Mouse (Mus musculus) urinary bladder, postnatal 25 days (tissue): ENCODE results near the gene Habp2.
"Not testable (repeated sequence)": the region's sequence is repeated elsewhere in the genome, so short reads cannot be mapped to it uniquely, and the experiment has no call there.

Experiments used
- DNase-seq: peaks from one replicate; pipeline ENCODE4 v3.0.0; 2022; ENCODE audit warnings: low spot score

Gene Habp2

DNA sequence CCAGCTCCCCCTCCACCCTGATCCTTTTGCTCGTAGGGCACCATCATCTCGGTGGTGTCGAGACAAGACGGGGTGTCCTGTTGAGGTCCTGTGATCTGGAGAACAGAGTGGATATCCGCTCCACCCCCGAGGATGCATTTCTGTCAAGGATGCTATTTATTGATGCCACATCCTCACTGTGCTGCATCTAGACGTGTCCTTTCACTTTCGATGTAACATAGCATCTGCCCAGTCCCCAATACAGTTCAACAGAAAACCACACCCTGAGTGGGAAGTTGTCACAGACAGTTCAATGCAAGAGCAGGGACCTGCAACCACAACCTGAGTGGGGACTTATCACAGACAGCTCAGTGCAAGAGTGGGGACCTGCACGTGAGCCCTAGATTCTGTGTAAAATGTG is 9.7 kb downstream of the Habp2 start:
- no peak for DNase-seq

DNA sequence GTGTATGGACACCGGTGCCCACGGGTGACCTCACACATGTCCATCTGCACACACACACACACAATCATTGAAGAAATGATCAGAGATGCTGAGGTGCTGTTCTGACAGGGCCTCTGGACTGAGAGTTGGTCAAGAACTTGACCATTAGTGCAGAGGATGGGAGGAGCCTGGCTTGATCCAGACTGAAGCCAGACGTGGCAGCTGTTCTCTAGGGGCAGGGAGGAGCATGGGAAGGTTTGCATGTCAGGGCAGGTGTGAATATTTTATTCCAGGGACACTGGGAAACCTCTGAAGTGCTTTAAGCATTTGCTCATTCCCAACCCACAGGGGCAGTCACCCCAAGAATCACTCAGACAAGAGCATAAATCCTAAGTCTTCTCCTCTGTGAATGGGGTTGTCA is 10.3 kb downstream of the Habp2 start:
- DNase-seq: no peak

DNA sequence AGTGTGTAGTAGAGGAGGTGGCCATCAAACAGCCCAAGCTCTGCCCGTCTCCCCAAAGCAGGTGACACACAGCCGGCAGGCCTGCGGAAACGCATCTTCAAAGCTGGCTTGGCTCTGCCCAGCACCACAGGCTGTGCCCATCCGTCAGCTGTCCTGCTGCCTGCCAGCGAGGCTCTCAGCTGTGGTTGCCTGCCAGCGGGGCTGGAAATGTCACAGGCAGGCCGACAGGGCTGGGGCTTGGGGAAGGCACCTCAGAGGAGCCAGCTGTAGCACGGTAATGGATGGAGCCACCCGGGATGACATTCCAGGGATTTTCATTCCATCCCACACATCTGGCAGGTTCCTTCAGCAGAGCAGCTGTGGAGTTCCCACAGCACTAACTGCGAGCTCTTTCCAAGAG is 13.9 kb downstream of the Habp2 start:
- DNase-seq: no peak

DNA sequence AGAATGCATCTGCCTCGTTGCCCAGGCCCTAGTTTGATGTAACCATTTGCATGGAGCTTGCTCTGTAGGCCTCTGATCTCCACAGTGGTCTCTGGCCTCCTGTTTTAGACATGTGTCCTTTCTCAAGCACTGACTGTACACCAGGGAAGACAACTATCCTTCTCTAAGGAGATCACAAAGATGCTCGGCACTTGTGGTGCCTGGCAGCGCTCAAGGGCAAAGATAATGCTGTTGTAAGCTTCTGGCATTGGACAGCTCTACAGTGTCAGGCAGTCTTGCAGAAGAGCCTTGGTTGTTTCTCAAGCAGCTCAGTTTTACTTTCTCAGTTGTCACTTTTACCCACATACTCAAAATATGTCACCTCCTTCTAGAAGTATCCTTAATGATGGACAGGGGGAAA is 29.6 kb downstream of the Habp2 start:
- no peak for DNase-seq

DNA sequence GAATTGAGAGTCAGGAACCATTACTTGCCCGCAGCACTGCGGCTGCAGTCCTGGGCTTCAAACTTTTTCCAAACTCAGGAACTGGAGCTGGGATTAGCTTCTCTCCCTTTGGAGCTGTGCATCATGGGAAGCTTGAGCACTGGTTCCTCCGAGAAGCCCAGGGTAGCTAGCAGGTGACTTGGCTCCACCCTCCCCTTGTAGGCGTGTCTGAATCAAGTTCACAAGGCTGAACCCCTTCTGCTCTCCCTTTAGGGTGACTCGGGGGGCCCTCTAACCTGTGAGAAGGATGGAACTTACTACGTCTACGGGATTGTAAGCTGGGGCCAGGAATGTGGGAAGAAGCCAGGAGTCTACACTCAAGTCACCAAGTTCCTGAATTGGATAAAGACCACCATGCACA is 32.3 kb downstream of the Habp2 start:
- DNase-seq: no peak

DNA sequence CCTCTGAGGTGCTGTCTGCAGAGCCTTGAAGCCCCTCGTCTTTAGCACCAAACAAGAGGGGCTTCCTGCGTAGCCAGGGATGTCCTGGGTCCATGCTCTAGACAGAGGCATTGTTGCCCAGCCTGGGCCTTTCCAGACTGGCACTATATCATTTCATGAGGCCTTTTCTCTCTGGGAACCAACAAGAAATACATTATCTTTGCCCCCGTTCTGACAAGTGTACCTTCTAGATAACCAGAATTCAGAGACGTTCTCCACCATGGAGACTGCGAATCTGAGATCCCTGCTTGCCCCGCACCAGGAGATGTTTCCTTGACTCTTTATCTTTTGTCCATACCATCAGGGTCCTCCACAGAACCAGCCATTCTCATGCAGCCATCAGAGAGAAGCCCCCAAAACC is 32.7 kb downstream of the Habp2 start:
- DNase-seq: no peak

DNA sequence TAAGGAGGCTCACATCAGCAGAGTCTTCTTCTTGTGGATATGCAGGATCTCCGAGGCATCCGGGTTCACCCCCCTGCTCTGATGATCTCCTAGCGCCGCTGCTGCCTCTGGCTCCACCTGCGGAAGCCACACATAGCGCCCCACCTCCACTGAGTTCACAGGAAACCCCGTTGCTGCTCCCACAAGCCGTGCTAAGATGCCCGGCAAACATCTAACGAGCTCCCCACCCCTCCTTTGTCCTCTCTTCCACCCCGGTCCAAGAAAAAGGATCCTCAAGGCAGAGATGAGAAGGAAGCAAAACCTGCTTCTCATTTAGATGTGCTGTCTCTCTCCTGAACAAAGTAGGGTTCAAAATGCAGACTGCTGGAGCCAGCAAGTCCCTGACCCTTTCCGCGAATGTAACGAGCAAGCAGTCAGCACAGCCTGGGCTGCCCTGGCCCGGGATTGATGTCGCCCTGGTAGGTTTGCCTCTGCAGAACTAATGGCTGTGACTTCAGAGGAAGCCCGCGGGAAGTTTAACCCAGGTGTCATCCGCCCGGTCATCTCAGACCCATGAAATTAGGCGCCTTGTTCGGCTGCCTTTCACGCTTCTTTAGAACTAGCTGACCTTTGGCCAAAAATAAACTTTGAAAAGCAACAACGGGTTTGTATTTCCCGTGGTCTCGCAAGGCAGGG is 33.4 kb downstream of the Habp2 start:
- no peak for DNase-seq

DNA sequence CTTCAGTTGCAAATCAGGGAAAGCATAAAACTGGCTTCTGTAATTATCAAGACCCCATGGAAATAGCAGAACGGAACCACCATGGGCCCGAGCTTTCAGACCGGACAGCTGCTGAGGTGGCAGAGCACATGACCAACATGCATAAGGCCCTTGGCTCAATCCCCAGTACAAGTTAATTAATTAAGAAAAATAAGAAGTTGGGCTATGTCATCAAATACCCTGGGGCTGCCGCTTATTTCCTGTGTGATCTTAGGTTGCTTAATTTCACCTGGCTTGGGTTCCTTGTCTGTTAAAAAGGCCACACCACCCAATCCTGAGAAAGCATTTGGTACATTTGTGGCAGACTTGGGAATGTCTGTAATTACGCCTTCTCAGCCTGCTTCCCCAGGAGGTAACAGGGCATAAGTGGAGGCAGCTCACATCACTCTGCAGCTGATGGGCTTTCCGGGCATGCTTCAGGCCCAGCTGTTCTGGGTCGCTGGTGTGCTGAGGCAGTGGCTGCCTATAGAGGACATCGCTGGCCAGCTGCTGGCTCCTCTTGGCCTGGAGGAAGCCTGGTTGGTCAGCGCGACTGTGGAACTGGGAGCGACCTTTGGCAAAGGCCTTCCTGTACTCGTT is 34.5 kb downstream of the Habp2 start:
- no peak for DNase-seq

DNA sequence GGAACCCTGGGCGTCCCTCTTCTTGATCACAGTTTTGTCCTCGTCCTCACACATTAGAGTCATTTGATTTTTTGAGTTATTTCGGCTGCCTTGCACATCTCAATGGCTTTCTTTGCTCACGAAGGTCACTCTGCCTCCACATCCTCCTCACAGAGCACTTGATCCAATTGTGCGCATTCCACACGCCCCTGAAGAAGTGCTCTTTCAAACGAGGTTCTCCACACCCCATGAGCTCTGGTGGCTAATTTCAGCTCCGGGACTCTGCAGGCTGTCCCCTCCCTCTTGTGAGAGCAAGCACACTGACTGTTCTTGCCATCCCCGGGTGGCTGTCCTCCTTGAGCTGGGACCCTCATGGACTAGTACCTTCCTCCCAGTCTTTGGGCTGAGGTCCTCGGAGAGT is 38.7 kb downstream of the Habp2 start:
- DNase-seq: no peak

DNA sequence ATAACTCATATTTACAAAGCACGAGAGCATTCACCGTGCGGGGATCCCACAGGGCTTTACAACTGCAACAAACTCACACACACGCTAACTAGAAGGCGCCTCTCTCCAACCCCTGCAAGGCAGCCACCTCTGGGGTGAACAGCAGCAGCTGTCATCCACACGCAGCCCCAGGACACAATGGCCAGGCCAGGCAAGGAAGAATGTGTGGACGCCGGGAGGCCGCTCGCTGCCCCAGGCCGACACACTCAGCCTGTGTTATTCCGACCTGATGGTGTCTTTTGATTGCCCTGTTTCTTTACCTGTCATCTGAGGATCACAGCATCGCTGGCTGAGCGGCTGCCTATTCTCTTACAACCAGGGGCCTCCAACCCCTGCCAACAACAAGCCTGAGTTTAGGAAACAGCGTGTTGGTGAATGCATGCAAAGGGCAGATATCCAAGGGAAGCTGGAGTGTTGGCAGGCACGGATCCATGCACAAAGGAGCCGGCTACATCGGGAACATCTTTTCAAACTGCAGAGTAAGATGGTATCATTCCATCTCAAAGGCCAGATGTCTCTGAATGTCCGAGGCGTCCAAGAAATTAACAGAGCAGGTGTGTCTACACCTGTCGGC is 39.4 kb downstream of the Habp2 start:
- no peak for DNase-seq

DNA sequence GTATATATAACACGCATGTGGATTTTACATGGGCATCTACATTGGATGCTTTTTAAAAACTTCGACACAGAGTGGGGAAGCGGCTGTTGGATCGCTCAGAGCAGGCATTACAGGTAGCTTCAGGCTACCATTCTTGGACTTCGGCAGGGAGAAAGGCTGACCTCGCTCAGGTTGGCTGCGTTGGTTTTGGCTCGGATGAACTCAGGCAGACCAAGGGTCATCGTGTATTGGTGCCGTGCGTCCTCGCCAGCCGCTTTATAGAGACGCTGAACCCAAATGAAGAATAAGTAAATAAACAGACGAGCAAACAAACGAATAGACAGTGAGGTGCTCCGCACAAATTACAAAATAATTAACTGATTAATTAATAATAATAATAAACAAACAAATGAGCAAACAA is 49.4 kb downstream of the Habp2 start:
- DNase-seq: no peak

DNA sequence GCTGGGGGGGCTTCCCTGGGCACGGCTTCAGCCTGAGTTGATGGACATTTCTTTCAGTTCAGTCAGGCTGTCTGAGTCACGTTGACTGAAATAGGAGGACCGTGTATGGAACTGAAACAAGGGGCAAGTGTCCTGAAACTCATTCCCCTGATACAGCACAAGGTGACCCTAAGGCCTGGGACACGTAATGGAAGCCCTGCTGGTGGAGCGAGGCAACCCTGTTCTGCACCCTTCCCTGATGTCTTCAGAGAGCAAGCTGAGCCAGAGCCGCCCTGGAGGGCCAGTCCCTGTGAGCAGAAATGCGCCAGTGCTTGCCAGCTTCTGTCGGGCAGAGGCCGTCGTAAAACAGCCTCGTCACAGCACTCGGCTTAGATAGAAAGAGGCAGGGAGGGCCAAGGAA is 49.9 kb downstream of the Habp2 start:
- no peak for DNase-seq

DNA sequence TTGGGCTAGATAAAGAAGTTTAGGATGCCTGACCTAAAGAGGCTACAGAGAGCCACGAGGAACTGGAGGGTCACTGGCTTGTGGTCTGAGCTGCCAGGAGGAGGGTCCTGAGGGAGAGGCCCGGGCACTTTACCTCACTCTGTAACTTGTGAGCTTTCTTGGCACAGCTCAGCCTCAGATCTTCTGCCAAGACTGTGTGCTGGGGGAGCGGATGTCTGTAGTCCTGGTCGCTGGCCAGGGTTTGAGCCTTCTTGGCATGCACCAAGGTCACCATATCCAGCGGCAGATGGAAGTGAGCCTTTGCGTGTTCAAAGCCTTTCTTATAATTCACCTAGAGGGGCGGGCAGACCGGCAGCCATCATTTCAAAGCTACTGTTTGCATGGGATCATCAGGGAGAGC is 55.1 kb downstream of the Habp2 start:
- no peak for DNase-seq

DNA sequence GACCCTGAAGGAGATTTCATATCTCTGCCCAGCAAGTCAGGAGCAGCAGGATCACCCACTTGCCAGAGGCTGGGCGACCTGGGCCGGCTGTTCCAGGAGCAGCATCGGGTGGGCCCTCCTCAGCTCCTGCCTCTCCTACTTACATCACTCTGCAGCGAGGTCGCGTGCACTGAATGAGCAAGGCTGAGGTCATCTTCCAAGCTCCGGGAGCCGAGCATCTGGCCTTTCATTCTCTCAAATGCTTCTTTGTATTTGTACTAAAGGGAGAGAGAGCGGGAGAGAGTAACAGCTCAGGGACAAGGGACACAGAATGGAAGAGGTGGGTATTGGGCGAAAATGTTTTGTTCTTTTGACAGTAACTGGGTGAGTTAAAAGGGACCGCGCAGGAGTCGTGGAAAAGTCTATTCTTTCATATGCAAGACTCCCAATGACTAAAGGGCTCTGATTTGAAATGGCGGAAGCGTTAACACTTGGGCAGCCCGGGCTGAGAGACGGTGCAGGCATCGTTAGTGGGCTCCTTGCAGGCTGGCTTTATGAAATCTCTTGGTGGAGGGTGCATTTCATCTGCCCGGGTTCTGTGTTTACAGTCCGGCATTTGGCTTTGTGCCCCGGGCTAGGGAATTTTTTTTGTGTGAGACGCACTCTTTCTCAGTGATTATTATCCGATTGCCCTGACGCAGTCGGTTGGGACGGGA is 57.1 kb downstream of the Habp2 start:
- DNase-seq: no peak

DNA sequence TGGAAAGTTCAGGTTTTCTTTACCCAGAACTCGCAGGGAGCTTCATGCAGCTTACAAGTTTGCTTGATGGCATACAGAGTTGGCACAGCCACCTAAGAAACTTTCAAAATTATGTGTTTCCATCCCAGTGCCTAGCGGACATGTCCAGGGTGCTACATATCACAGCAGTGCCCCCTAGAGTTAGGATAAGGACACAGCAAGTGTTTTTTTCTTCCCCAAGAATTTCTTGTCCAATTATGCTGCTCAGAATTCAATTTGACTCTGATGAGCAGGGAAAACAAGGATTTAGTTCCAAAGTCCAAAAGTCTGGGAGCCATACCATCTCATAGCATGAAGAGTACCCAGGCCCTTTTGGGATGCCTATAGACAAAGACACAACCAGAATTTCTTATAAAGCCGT is 59.1 kb downstream of the Habp2 start:
- no peak for DNase-seq

DNA sequence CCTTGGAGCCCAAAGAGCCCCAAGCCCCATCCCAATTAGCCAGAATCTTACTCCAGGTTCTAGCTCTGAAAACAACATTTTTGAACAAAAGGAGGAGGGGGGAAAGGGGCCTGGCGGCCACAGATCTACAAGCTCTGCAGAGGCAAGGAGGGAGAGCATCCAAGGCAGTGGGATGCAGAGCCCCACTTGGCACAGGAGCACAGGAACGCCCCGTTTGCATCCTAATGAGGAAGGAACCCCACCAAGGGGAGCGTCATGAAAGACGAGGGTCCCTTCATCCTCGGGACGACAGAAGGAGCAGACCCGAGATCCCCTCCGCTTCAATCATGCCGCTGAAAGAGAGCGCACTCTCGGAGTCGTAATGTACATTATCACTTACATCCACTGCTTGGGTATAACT is 59.8 kb downstream of the Habp2 start:
- DNase-seq: no peak

DNA sequence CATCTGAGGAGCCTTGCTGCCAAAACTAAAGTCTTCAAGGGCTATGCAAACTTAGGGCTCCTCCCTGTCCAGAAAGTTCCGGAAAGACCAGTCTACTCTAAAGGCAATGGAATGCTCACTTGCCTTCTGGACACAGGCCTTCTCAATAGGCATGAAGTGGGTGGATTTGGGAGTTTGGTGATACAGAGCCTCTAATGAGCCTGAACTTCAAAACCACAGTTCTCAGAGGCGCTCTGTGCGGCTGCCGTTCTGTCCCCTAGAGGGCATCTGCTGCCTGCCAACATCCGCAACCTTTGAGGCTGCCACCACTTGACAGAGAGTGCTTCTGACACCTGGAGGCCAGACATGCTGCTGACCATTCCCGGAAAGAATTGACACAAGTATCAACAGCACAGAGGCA is 62.4 kb downstream of the Habp2 start:
- DNase-seq: no peak

DNA sequence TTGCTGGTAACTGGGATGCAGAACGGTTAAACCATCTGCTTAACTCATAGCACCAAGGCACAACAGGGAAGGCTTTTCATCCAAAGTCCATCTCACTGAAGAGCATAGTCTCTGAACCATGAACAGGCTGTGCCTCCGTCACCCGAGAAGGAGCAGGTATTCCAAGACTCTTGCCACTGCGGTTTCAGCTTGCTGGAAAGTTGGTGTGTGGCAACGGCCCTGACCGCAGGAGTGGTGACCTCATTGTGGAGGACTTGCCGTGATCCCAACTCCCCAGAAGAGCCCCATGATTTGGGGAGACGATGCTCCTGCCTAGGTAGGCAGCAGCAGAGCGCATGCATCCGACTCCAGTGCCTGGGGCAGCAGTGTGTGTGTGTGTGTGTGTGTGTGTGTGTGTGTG is 66.8 kb downstream of the Habp2 start:
- no peak for DNase-seq

DNA sequence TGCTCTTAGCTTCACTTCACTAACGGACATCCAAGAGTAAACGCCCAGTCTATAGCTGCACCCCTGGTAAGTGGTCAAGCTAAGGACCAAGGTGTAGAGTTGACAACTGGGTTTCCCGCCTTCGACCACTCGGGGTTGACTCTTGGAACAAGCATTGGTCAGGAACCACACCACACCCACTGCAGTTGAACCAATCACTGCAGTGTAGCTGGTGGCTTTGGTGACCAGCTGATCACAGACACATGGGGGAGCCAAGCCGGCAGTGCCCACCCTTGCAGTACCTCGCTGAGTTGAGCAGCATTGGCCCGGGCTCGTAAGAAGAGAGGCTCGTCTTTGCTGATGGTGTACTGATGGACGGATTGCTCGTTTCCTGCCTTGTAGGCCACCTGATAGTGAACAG is 68.3 kb downstream of the Habp2 start:
- no peak for DNase-seq

DNA sequence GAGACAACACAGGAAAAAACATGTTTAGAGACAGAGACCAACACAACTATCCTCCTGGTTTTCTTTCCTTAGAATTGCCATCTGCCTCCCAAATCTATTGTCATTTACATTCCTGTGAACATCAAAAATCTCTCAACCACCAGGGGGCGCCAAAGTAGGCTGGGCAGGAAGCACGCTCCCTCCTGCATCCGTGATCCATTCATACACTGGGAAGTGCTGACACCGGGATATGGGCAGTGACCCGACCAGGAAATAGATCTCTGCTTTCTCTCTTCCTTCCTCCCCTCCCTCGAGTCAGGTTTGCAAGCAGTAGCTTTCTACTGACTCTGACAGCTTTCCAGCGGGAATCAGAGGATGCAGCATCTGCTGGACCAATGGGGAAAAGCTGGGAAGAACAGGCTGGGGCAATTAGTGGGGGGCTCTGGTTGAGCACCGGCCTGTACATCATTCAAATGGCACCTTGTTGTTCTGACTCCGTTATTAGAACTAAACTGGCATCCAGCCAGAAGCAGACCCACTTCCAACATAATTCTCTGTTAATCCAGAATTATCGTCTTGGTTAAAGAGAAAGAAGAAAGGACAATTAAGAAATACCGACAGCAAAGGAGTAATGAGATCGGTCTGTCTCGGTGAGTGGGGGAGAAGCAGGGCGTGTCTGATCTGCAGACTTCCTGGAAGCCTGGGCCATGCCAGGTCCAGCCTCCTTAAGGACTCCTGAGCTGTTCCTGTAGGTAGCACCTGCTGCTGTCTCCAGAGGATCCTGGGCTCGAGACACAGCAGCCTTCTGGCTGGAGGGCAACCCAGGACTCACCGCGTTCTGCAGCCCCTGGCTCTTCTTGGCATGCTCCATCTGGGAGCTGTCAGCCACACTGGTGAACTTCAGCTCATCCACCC is 69.8 kb downstream of the Habp2 start:
- DNase-seq: peak; percentile 73

DNA sequence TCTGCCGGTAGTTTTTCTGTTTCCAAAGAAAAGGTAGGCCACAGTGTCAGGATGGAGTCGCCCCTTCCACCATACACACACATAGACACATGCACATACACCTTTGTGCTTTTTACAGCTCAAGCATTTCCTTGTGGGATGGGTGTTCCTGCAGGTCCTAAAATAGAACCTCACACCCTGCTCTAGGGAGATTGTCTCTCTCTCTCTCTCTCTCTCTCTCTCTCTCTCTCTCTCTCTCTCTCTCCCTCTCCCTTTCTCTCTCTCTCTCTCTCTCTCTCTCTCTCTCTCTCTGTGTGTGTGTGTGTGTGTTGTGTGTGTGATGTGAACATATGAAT is 70.4 kb downstream of the Habp2 start:
- not testable (repeated sequence) for DNase-seq

DNA sequence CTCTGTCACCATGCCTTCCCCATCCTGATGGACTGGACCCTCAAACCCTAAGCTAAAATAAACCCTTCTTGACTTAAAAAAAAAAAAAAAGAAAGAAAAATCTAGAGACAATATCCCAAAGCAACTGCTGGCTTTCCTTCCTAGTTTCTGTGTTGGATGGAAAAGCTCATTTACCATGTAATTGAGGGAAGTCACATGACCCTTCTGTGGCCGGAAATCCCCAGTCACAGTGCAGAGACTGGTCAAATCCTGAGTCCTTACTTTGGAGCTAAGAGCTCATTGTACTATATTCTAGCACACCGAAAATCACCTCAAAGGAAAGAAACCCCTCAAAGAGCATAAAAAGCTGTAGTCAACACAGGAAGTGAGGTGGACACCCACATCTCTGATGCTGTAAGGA is 72.0 kb downstream of the Habp2 start:
- no peak for DNase-seq
